Mouse (Mus musculus) adrenal gland, adult 8-10 months (tissue): ENCODE data around the gene Nlrc3. TPM values are rescaled to one million over a fixed set of nuclear protein-coding genes. Genes with fewer than 3 reads are reported as not detected.

Experiments used
- DNase-seq: peaks from one replicate; pipeline ENCODE4 v3.0.0; 2022
- microRNA-seq, 2 experiments: library from miRNA; unstranded; fragments of <30 nt; microRNA quantifications; one replicate each; pipeline ENCODE4 v1.2.0; 2022
- total RNA-seq, 4 experiments: library from RNA; stranded (reverse); gene quantifications; 2 replicates each; pipeline ENCODE4 v1.2.4; 2022

Gene Nlrc3
- total RNA-seq, 4 experiments from 2014 or later: 3.0 to 6.3 (median 3.8) TPM

- no peak for DNase-seq
These were observed 47.9 kb downstream of the Nlrc3 start for GRCm38 (mm10) chr16:3928582-3928981.

GRCm38 (mm10) chr16:3923966-3924365 is 52.5 kb downstream of the Nlrc3 start:
- no peak for DNase-seq

- DNase-seq: no peak
These were observed 52.9 kb downstream of the Nlrc3 start for GRCm38 (mm10) chr16:3923515-3923914.

GRCm38 (mm10) chr16:3920756-3921155 is 55.7 kb downstream of the Nlrc3 start:
- no peak for DNase-seq

GRCm38 (mm10) chr16:3909118-3909517 is 67.3 kb downstream of the Nlrc3 start:
- no peak for DNase-seq

GRCm38 (mm10) chr16:3908537-3909111 is 67.8 kb downstream of the Nlrc3 start, which contains the start of the genes 1700037C18Rik and Cluap1:
TSS of gene 1700037C18Rik (minus strand) at chr16:3908689.
TSS of gene Cluap1 (plus strand) at chr16:3908801.
- DNase-seq: peak; percentile 95

- no peak for DNase-seq
These were observed 69.0 kb downstream of the Nlrc3 start for GRCm38 (mm10) chr16:3907471-3907870.

GRCm38 (mm10) chr16:3896553-3896952 is 79.9 kb downstream of the Nlrc3 start:
- no peak for DNase-seq

GRCm38 (mm10) chr16:3896046-3896445 is 80.4 kb downstream of the Nlrc3 start:
- DNase-seq: no peak

- no peak for DNase-seq
These were observed 81.1 kb downstream of the Nlrc3 start for GRCm38 (mm10) chr16:3895173-3895792.

Small RNA genes lying within 50 kb of the gene (microRNA-seq; reads per million reads assigned to microRNA genes)
- gene Gm23493: 0 reads per million in 2 experiments

Other genes starting within 250 kb of the Nlrc3 start
- gene Zfp263, start 232.5 kb downstream of the Nlrc3 start, total RNA-seq: 10 to 100 TPM; 19.2 to 33.5 (median 28.1) TPM
- gene Olfr15, start 145.8 kb downstream of the Nlrc3 start, total RNA-seq: not detected
- 10 to 100 TPM in 2 of 4 experiments, 1 to 10 TPM in 2; 6.2 to 22.0 (median 13.8) TPM for gene Zfp174, start 129.4 kb downstream of the Nlrc3 start, total RNA-seq
- 100 to 1,000 TPM in 3 of 4 experiments, 10 to 100 TPM in 1; 96.5 to 162 (median 105) TPM for gene Naa60, start 104.3 kb downstream of the Nlrc3 start, total RNA-seq
- gene Zfp597, start 92.1 kb downstream of the Nlrc3 start, total RNA-seq: 10 to 100 TPM; 18.9 to 25.4 (median 21.3) TPM
- 1 to 10 TPM; 1.6 to 2.2 (median 2.1) TPM for gene Gm20695, start 92.0 kb downstream of the Nlrc3 start, total RNA-seq
- 1 to 10 TPM; 3.6 to 9.3 (median 5.5) TPM for gene 1700037C18Rik, start 67.9 kb downstream of the Nlrc3 start, total RNA-seq
- gene Cluap1, start 67.8 kb downstream of the Nlrc3 start, total RNA-seq: 10 to 100 TPM; 20.5 to 26.2 (median 22.8) TPM
- 10 to 100 TPM; 22.0 to 41.0 (median 29.6) TPM for gene Slx4, start 27.1 kb upstream of the Nlrc3 start, total RNA-seq
- not detected for gene Dnase1, start 60.3 kb upstream of the Nlrc3 start, total RNA-seq
- gene Trap1, start 101.2 kb upstream of the Nlrc3 start, total RNA-seq: 100 to 1,000 TPM; 151 to 221 (median 194) TPM
- gene Crebbp, start 237.4 kb upstream of the Nlrc3 start, total RNA-seq: 10 to 100 TPM; 47.8 to 76.1 (median 57.0) TPM